Mouse (Mus musculus): ENCODE results near the gene Cryba4. TPM values are rescaled to one million over a fixed set of nuclear protein-coding genes. Genes with fewer than 3 reads are reported as not detected.
A peak's percentile ranks its signal among the peaks of the same experiment; 100 is the strongest.

Cryba4 gene
- total RNA-seq, 4 experiments from 2014 or later: 1.1 to 1.7 (median 1.3) TPM

- DNase-seq (ENCODE audit: low spot score in 2 of 2): peak; percentile 45 to 57
Observed at GRCm38 (mm10) chr5:112270764-112271541, 18.6 kb upstream of the Cryba4 start.

- no peak for DNase-seq (ENCODE audit: low spot score in 2 of 2)
Observed at GRCm38 (mm10) chr5:112266011-112266777, 13.9 kb upstream of the Cryba4 start.

- no peak for DNase-seq (ENCODE audit: low spot score in 2 of 2)
Observed at GRCm38 (mm10) chr5:112265515-112265914, 13.2 kb upstream of the Cryba4 start.

GRCm38 (mm10) chr5:112265110-112265509 is 12.8 kb upstream of the Cryba4 start:
- no peak for DNase-seq (ENCODE audit: low spot score in 2 of 2)

- no peak for DNase-seq (ENCODE audit: low spot score in 2 of 2)
Observed at GRCm38 (mm10) chr5:112264099-112264498, 11.8 kb upstream of the Cryba4 start.

- DNase-seq (ENCODE audit: low spot score in 2 of 2): no peak
Observed at GRCm38 (mm10) chr5:112260818-112261217, 8.5 kb upstream of the Cryba4 start.

GRCm38 (mm10) chr5:112259862-112260650 is 7.7 kb upstream of the Cryba4 start:
- DNase-seq (ENCODE audit: low spot score in 2 of 2): no peak

GRCm38 (mm10) chr5:112257896-112258295 is 5.6 kb upstream of the Cryba4 start:
- no peak for DNase-seq (ENCODE audit: low spot score in 2 of 2)

- no peak for DNase-seq (ENCODE audit: low spot score in 2 of 2)
Observed at GRCm38 (mm10) chr5:112256457-112256856, 4.1 kb upstream of the Cryba4 start.

- peak; percentile 71 to 72 for DNase-seq (ENCODE audit: low spot score in 2 of 2)
Observed at GRCm38 (mm10) chr5:112255426-112255825, 3.1 kb upstream of the Cryba4 start, which contains the start of gene Crybb1. Gene Crybb1 (plus strand): TSS chr5:112255815.

GRCm38 (mm10) chr5:112254282-112254806 is 2.0 kb upstream of the Cryba4 start:
- peak; percentile 55 to 67 for DNase-seq (ENCODE audit: low spot score in 2 of 2)

- DNase-seq (ENCODE audit: low spot score in 2 of 2): no peak
Observed at GRCm38 (mm10) chr5:112253169-112253568, 851 bp upstream of the Cryba4 start.

GRCm38 (mm10) chr5:112249106-112249505 is 3.2 kb downstream of the Cryba4 start:
- no peak for DNase-seq (ENCODE audit: low spot score in 2 of 2)

- DNase-seq (ENCODE audit: low spot score in 2 of 2): no peak
Observed at GRCm38 (mm10) chr5:112247399-112247798, 4.9 kb downstream of the Cryba4 start.

GRCm38 (mm10) chr5:112244890-112245615 is 7.3 kb downstream of the Cryba4 start:
- DNase-seq (ENCODE audit: low spot score in 2 of 2): no peak

- no peak for DNase-seq (ENCODE audit: low spot score in 2 of 2)
Observed at GRCm38 (mm10) chr5:112244275-112244562, 8.1 kb downstream of the Cryba4 start.

GRCm38 (mm10) chr5:112243539-112244274 is 8.6 kb downstream of the Cryba4 start:
- DNase-seq (ENCODE audit: low spot score in 2 of 2): no peak

GRCm38 (mm10) chr5:112243041-112243440 is 9.3 kb downstream of the Cryba4 start:
- no peak for DNase-seq (ENCODE audit: low spot score in 2 of 2)

- DNase-seq (ENCODE audit: low spot score in 2 of 2): no peak
Observed at GRCm38 (mm10) chr5:112242361-112242778, 9.9 kb downstream of the Cryba4 start.

GRCm38 (mm10) chr5:112241849-112242248 is 10.5 kb downstream of the Cryba4 start:
- no peak for DNase-seq (ENCODE audit: low spot score in 2 of 2)

Measured in layer of hippocampus, adult 8-10 months (tissue).